Mouse (Mus musculus) lung, adult 2 months (tissue): ENCODE data around the gene Lamc3.

Source experiments
- CTCF ChIP-seq: fragments of 200-500 bp; IDR thresholded peaks from 2 replicates; pipeline ENCODE4 v1.5.1; 2011; ENCODE audit warnings: mild to moderate bottlenecking, low read length, control low read depth; ENCODE audit not compliant: insufficient read depth
- POLR2A ChIP-seq: fragments of 200-500 bp; IDR thresholded peaks from 2 replicates; pipeline ENCODE4 v1.6.1; 2011; ENCODE audit warnings: low read depth, mild to moderate bottlenecking, control low read depth, low read length, borderline replicate concordance; ENCODE audit errors: extremely low read depth

- TF ChIP-seq POLR2A (no peak), CTCF (no peak)
Measured at GRCm38 (mm10) chr2:31987774-31988173, 100.7 kb downstream of the Lamc3 start.
